In genomic region chr10:105284171-105284570, GRCm38 (mm10) we compare ENCODE assay signal across 8 mouse cellular contexts.
DNase-seq lines count a peak whose midpoint lies in the region; ATAC-seq and TF ChIP-seq lines count a peak whose summit lies in the region.

No protein-coding gene starts in this region.

- H3K4me2 ChIP-seq in embryonic facial prominence, embryonic 13.5 days = no peak overlapping the region
- no peak overlapping the region for H3K4me2 ChIP-seq in stomach, embryonic 14.5 days (replicated peaks; ENCODE audit: low read depth, low read length)
- no peak overlapping the region for H3K4me2 ChIP-seq in intestine, postnatal 0 days (replicated peaks; ENCODE audit: low read depth)

- no peak for TF ChIP-seq CTCF in kidney, adult 2 months (conservative IDR thresholded peaks at IDR 0.05; ENCODE audit: insufficient read depth, insufficient read length, low read depth, low read length)
- TF ChIP-seq CTCF in intestine, postnatal 0 days (IDR thresholded peaks at IDR 0.05; ENCODE audit: low read depth) = no peak

- no peak overlapping the region for H3K9ac ChIP-seq in embryonic facial prominence, embryonic 13.5 days
- no peak overlapping the region for H3K9ac ChIP-seq in stomach, embryonic 14.5 days (replicated peaks; ENCODE audit: low read depth, low read length)
- H3K9ac ChIP-seq in intestine, postnatal 0 days (ENCODE audit: low read depth, low read length) = no peak overlapping the region

- no peaks in the 10 kb centered on the region for H3K9me3 ChIP-seq in embryonic facial prominence, embryonic 13.5 days
- no peaks in the 10 kb centered on the region for H3K9me3 ChIP-seq in stomach, embryonic 14.5 days (ENCODE audit: control insufficient read depth, low read depth, low read length)
- H3K9me3 ChIP-seq in intestine, postnatal 0 days (ENCODE audit: control insufficient read depth) = no peaks in the 10 kb centered on the region

- no peak overlapping the region for H3K4me3 ChIP-seq in kidney, adult 2 months (ENCODE audit: insufficient read depth, low read depth, low read length)
- H3K4me3 ChIP-seq in embryonic facial prominence, embryonic 13.5 days = no peak overlapping the region
- H3K4me3 ChIP-seq in stomach, embryonic 14.5 days (ENCODE audit: low read depth, low read length) = no peak overlapping the region
- no peak overlapping the region for H3K4me3 ChIP-seq in intestine, postnatal 0 days (ENCODE audit: low read depth, low read length)

- H3K27ac ChIP-seq in kidney, adult 2 months (ENCODE audit: insufficient read depth, low read depth, low read length) = no peak overlapping the region
- peak overlapping the region; percentile 68 for H3K27ac ChIP-seq in embryonic facial prominence, embryonic 13.5 days
- H3K27ac ChIP-seq in stomach, embryonic 14.5 days (ENCODE audit: low read length) = 0 out of 2 replicates have a peak overlapping the region, but pooled peaks have one; percentile 15
- H3K27ac ChIP-seq in intestine, postnatal 0 days (ENCODE audit: low read depth, low read length) = no peak overlapping the region

- H3K4me1 ChIP-seq in kidney, adult 2 months (ENCODE audit: control insufficient read depth, insufficient read depth, low read length) = no peaks in the 10 kb centered on the region
- H3K4me1 ChIP-seq in embryonic facial prominence, embryonic 13.5 days = peaks cover 4% of the 10 kb centered on the region; the same call in 1 of the 2 replicates
- no peaks in the 10 kb centered on the region for H3K4me1 ChIP-seq in stomach, embryonic 14.5 days (ENCODE audit: control insufficient read depth, insufficient read depth, low read length)
- H3K4me1 ChIP-seq in intestine, postnatal 0 days (replicated peaks; ENCODE audit: control insufficient read depth, insufficient read depth, low read length) = no peaks in the 10 kb centered on the region

- ATAC-seq in embryonic facial prominence, embryonic 13.5 days (ENCODE audit: insufficient number of reproducible peaks, insufficient read depth, low FRiP score, low TSS enrichment, low read depth) = no peak
- no peak for ATAC-seq in stomach, embryonic 14.5 days (ENCODE audit: insufficient number of reproducible peaks, insufficient read depth, low FRiP score, low read depth)
- ATAC-seq in megakaryocyte progenitor cell, adult 5-6 weeks (replicated peaks; ENCODE audit: poor library complexity) = no peak
- no peak for ATAC-seq in intestine, postnatal 0 days

- H3K27me3 ChIP-seq in kidney, adult 2 months (replicated peaks; ENCODE audit: control insufficient read depth, insufficient read depth, low read length) = no peaks in the 10 kb centered on the region
- no peaks in the 10 kb centered on the region for H3K27me3 ChIP-seq in embryonic facial prominence, embryonic 13.5 days
- no peaks in the 10 kb centered on the region for H3K27me3 ChIP-seq in stomach, embryonic 14.5 days (ENCODE audit: control insufficient read depth, insufficient read depth, low read length)
- H3K27me3 ChIP-seq in intestine, postnatal 0 days (replicated peaks; ENCODE audit: control insufficient read depth, insufficient read depth, low read length) = no peaks in the 10 kb centered on the region

- H3K36me3 ChIP-seq in kidney, adult 2 months (ENCODE audit: control insufficient read depth, insufficient read depth, low read length) = no peaks in the 10 kb centered on the region
- no peaks in the 10 kb centered on the region for H3K36me3 ChIP-seq in embryonic facial prominence, embryonic 13.5 days
- H3K36me3 ChIP-seq in stomach, embryonic 14.5 days (ENCODE audit: control insufficient read depth, insufficient read depth, low read length) = no peaks in the 10 kb centered on the region
- H3K36me3 ChIP-seq in intestine, postnatal 0 days (ENCODE audit: control insufficient read depth, insufficient read depth) = no peaks in the 10 kb centered on the region

- 36% methylated on average over 6 of the region's 6 CpGs for WGBS in kidney, adult 2 months
- WGBS in embryonic facial prominence, embryonic 13.5 days = 40% methylated on average over 6 of the region's 6 CpGs
- 44% methylated on average over 6 of the region's 6 CpGs for WGBS in stomach, embryonic 14.5 days
- WGBS in intestine, postnatal 0 days = 59% methylated on average over 6 of the region's 6 CpGs

- peak; percentile 4 for DNase-seq in kidney, adult 2 months
- DNase-seq in kidney, adult 8-10 months = no peak
- DNase-seq in kidney, postnatal 25 days = peak; percentile 18 to 34
- DNase-seq in layer of hippocampus, adult 9-10 months (ENCODE audit: low spot score) = no peak

- no peak for TF ChIP-seq POLR2A in kidney, adult 2 months (IDR thresholded peaks at IDR 0.05; ENCODE audit: low read depth, low read length)

Comparison
In these comparisons a context has a peak if more than half of its experiments do, and no peak if none do; other contexts are left out.
1. DNase-seq: peak in kidney, adult 2 months (single experiment) and kidney, postnatal 25 days (2 of 2); none in kidney, adult 8-10 months (0 of 2) and layer of hippocampus, adult 9-10 months (single experiment).
2. H3K27ac ChIP-seq: peak in embryonic facial prominence, embryonic 13.5 days (single experiment) and stomach, embryonic 14.5 days (single experiment); none in kidney, adult 2 months (single experiment) and intestine, postnatal 0 days (single experiment).